Mouse (Mus musculus) neural tube, embryonic 11.5 days (tissue): Measurements from ENCODE around the gene Abhd15. TPM values are rescaled to one million over a fixed set of nuclear protein-coding genes. Genes with fewer than 3 reads are reported as not detected.

Experiments used
- polyA plus RNA-seq: library from polyadenylated mRNA; unstranded; fragments of >200 nt; fragmentation: Nextera tagmentation; extraction: Ambion mirVana; gene quantifications from 2 replicates; pipeline ENCODE4 v1.2.1, GENCODE M21; 2014

The Abhd15 gene
- polyA plus RNA-seq, 1 experiment from 2014 or later: 4.0 TPM

Other genes with a start within 250 kb of the Abhd15 start
- gene Coro6, start 52.7 kb upstream of the Abhd15 start, polyA plus RNA-seq: 0.41 and 0.43 TPM in 2 replicates
- 19.4 and 20.5 TPM in 2 replicates for gene Ankrd13b, start 25.4 kb upstream of the Abhd15 start, polyA plus RNA-seq
- 18.7 and 21.2 TPM in 2 replicates for gene Git1, start 21.6 kb upstream of the Abhd15 start, polyA plus RNA-seq
- 27.8 and 31.9 TPM in 2 replicates for gene Trp53i13, start 859 bp downstream of the Abhd15 start, polyA plus RNA-seq
- not detected in 2 replicates for gene Gm10392, start 4.1 kb downstream of the Abhd15 start, polyA plus RNA-seq
- gene Taok1, start 92.7 kb downstream of the Abhd15 start, polyA plus RNA-seq: 18.4 and 18.6 TPM in 2 replicates
- gene Nufip2, start 171.0 kb downstream of the Abhd15 start, polyA plus RNA-seq: 3.8 and 4.0 TPM in 2 replicates
- gene Cryba1, start 210.2 kb downstream of the Abhd15 start, polyA plus RNA-seq: 2.8 and 3.6 TPM in 2 replicates
- gene Myo18a, start 248.1 kb downstream of the Abhd15 start, polyA plus RNA-seq: 26.5 and 31.3 TPM in 2 replicates